Mouse (Mus musculus): Measurements from ENCODE around the gene Pcp4.

DNA sequence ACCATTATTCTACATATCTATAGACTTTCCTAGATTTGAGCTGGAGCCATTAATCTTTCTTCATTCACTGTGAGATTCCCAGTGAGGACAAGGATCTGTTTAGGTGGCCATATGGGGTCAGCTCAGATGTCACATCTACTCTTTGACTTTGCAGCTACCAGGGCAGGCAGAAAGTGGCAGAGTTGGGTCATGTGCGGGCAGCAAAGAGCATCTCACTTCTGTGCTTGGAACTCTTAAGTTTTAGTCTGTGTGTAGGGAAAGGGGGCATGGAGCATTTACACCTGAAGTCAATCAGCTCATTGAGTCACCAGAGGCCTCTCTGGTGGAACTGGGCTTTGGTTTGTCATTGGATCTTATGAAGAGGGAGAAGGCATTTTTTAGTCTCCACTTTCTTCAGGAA, 90.9 kb downstream of the Pcp4 start:
- TF ChIP-seq TAL1 (IDR thresholded peaks at IDR 0.05; ENCODE audit: low read length) (no peak), GATA1 (IDR thresholded peaks at IDR 0.05; ENCODE audit: low read length) (no peak)

All from erythroblast, embryonic 14.5 days (primary cell).